Mouse (Mus musculus) spleen, postnatal 14 days (tissue): Measurements from ENCODE around the gene Dcxr.
"Not testable (repeated sequence)": the region's sequence is repeated elsewhere in the genome, so short reads cannot be mapped to it uniquely, and the experiment has no call there.

Experiments
- DNase-seq, 2 experiments: peaks; one replicate each; pipeline ENCODE4 v3.0.0; 2021 to 2022; ENCODE audit warnings: low spot score in 2 of 2

Gene Dcxr

DNA sequence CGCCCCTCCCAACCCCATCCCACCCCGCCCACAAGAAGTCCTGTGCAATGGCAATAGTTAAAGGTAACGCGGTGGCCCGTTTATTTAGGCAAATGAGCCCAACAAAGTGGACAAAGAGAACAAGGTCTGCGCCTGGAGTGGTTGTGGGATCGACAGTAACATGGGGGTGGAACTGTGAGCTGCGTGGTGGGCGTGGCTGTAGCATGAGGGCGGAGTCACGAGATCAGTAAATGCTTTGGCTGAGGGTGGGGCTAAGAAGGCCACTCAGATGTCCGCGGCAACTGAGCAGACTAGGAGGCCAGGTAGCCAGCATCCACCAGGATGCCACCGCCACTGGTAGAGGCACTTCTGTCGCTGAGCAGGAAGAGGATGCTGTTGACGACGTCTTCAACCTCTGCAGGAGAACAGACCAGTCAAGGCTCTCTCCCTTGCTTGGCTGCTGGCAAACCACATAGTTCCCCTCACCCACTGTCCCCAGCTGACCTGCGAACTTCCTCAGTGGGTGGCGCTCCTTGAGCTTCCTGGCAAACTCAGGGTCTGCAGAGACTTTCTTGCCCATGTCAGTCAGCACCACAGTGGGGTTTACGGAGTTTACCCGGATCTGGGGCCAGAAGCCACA is 2.5 kb upstream of the Dcxr start:
- not testable (repeated sequence) for DNase-seq

DNA sequence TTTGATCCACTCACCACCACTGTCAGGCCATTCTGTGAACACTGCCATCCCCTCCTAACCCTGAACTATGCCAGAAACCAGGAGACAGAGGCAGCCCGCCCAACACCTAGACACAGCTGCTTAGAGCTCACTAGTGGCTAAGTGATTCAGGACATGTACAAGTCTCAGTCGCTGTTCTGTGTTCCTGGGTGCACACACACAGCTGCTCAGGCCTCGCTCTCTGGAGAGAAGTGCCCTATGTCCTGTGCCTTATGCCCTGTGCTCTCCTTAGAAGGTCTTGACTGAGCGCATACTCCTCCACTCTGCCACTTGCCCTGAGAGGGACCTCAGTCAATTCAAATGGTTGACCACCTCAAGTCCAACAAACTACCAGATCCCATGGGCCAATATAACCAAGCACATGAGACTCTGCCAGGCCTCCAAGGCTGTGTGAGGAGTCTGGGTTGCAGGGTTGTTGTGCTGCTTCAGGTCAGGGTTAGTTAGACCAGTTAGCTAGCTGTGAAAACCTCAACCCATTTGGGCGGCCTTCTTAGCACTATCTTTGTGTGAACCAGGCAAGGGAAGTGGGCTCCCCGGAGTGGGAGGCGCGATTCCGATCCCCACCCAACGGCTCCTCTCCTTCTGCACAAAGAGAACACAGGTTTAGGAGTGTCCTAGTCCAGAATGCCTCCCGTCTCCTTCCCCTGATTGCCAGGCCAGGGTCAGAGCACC is 1.6 kb upstream of the Dcxr start:
- no peak for DNase-seq

DNA sequence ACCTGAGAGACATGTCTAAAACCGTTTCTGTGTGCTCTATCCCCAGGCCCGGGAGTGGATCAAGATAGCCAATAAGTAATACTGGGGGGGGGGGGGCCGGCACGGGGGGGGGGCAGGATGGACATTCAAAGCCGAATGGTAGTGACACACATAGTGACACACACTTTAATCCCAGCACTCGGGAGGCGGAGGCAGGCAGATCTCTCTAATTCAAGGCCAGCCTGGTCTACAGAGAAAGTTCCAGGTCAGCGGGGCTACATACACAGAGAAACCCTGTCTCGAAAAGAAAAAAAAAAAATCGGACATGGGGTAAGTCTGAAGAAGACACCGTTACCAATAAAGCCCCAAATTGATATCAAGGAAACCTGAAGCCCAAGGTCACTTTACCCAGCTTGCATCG is 483 bp upstream of the Dcxr start:
- no peak for DNase-seq

DNA sequence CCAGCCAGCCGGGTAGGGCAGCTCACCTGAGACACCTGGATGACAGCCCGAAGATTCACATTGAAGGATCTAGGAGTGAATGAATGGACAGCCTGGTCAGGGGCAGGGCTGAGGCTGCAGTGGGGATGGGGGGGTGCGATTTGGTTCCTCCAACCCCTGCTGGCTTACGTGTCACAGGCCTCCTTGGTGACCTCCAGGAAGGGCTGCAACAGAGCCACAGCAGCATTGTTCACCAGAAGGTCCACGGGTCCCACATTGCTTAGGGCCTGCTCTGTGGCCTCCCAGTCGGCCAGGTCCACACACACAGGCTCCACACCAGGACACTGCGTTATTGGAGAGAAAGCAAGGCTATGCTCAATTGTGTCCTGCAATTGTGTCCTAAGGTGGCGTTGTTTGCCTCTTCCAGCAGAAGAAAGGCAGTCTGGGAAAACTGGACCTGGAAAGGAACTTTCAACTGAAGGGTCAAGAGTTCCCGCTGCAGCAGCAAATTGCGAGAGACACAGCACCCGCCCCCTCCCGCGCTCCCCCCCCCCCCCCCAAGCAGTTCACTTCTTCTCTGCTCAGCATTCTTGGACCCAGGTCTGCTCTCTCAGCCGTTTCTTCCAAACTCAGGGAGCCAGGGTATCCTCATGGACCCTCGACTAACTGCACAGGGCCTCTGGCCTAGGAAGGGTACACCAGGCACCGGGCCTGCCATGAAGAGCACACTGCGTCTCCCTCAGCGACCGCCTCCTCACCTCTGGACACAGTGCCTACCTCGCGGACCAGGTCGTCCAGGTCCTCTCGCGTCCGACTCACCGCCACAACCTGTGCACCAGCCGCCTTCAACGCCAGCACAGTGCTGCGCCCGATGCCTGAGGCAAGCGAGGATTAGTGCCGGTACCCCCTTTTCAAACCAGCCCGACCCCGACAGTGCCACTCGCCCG is 575 bp downstream of the Dcxr start:
- DNase-seq = no peak

DNA sequence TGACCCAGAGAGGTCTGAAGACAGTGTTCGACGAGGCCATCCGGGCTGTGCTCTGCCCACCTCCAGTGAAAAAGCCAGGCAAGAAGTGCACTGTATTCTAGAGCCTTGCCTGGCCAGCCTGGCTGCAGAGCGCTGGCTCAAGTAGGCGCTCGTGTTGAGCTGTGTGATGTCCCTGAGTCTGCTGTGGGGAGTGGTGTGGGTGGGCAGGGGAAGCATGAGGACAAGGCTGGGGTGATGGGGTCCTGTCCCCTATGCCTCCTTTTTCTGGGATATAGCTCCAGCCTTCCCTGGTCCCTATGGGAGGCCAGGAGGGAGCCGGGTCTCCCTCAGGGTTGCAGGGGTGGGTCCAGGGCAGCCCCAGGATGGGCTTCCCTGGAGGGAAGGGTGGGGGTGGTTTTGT is 3.6 kb downstream of the Dcxr start:
- DNase-seq = no peak

DNA sequence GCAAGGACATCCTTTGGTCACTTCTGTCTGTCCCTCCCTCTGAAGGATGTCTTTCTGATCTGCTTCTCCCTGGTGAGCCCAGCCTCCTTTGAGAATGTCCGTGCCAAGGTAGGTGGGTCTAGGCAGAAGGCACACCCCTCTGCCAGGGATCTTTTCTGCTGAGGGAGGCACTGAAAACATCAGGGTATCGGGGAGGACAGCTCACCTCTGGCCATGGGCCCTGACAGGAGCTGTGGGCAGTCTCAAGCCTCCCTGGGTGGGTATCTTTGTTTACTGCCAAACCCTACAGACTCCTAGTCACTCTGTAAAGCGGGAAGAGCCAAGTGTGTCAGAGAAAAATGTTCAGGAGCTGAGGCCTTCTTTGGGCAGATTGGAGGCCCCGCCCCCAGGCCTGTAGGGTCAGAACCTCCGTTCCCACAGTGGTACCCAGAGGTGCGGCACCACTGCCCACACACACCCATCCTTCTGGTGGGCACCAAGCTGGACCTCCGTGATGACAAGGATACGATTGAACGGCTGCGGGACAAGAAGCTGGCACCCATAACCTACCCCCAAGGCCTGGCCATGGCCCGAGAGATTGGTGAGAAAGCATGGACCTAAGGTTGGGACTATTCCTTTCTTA is 4.2 kb downstream of the Dcxr start:
- no peak for DNase-seq

DNA sequence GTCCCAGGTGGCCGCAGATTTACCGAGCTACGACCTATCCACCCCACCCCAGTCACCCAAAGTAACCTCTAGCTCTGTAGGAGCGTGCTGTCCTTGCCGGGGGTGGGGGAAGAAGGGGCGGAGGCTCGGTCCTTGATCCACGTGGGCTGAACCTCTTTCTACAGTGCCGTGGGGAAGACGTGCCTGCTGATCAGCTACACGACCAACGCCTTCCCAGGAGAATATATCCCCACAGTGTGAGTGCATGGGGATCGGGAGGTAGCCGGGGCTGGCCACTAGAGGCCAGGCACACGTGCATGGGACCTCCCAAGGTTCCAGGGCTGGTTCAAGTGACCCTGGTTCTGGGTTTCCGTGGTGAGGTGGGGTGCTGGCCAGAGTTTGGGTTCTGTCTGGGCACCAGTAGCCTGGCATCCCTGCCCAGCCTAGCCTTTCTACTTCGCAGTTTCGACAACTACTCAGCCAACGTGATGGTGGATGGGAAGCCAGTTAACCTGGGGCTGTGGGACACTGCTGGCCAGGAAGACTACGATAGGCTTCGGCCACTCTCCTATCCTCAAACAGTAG is 4.9 kb downstream of the Dcxr start:
- DNase-seq = no peak

DNA sequence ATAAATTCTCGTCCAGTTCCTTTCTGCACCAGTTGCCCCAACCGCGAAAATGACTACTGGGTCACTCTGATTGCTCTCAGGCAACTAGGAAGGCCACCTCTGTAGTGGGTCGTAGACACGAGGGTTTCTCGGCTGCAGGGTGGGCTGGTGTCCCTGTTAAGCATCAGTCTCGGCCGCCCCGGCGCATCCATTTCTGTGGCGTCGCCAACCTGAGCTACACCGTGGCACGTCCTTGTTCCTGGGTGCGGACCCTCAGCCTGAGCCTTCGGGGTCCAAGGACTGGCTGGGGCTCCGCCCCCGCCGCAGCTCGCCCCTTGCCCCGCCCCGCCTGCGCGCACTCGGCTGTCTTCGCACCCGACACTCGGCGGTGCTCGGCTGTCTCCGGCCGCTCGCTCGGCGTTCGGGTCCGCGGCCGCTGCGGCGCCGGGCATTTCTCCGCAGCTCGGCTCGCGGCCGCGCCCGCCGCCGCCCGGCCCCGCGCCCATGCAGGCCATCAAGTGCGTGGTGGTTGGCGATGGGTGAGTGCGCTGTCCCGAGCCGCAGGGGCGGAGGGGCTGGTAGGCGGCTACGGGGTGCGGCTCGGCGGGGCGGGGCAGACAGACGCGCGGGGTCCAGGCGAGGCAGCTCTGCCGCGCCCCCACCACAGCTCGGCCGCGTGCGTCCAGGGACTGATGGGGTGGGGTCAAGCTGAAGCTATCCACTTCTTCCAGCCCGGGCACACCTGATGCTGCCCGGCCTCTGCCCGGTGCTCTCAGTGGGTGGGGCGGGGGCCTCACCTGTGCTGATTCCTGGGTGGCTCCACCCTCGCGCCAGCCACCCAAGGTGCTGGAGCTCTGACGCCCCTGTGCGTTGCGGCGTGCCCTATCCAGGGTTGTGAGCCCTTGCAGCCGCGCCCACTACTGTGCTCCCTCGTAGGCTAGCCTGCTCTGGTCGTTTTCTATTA is 5.7 kb downstream of the Dcxr start, which contains the start of gene Rac3:
Gene Rac3, plus strand, starts transcription at position 347 of the 943 bp plus-strand sequence.
- DNase-seq = peak in 1 of 2 experiments; percentile 35

- DNase-seq = peak; percentile 80 to 89
Measured at GRCm38 (mm10) chr11:120720450-120720849, 6.6 kb downstream of the Dcxr start.

DNA sequence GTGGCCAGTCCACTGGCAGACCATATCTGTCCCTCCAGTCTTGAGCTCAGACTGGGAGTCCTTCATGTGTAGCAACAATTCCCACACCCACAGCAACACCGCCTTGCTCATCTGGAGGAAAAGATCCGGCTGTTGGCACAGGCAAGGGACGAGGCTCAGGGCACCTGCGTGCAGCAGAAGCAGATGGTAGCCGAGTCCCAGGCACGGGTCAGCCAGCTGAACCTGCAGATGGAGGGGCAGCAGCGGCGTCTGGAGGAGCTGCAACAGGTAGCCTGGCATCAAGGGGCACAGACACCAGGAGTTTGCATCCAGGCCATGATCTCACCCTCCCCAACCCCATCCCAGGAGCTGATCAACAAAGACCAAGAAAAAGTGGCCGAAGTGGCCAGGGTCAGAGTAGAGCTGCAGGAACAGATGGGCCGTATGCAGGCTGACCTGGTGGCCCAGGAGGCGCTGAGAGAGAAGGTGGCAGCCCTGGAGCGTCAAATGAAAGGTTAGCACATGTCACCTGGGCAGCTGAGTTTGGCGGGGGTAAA is 7.2 kb downstream of the Dcxr start:
- no peak for DNase-seq

DNA sequence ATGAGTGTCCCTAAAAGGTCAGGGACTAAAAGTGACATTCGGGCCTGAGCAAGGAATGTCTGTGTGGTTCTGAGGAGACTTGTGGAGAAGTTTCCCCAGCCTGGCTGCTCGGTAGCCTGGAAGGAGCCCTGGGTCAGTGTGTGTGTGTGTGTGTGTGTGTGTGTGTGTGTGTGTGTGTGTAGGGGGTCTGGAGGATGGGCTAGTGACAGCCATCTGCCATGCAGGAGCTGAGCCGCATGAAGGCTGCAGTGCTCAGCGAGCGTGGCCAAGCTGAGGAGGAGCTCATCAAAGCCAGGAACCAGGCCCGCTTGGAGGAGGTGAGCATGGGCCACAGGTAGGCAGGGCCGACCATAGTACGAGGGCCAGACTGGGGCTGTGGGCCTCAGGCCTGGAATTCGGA is 7.8 kb downstream of the Dcxr start:
- DNase-seq = no peak

GRCm38 (mm10) chr11:120715131-120715530 is 11.9 kb downstream of the Dcxr start:
- no peak for DNase-seq

DNA sequence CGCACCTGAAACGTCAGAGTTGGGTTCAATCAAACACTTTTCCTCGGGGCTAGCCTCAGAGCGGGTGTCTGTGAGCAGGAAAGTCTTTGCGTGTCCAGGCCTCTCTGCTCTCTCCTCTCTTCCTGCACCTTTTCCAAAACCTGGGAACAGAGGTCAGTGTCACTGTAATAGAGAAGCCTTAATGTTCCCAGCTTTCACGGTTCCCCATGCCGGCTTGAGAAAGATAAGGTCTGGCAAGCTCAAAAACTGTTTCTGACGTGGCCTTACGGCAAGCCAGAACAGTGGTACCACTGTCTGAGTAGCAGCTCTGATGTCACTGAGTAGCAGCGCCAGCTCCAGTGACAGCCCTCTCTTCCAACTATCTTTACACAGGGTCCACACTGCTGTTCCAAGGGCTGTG is 12.5 kb downstream of the Dcxr start:
- DNase-seq = no peak

DNA sequence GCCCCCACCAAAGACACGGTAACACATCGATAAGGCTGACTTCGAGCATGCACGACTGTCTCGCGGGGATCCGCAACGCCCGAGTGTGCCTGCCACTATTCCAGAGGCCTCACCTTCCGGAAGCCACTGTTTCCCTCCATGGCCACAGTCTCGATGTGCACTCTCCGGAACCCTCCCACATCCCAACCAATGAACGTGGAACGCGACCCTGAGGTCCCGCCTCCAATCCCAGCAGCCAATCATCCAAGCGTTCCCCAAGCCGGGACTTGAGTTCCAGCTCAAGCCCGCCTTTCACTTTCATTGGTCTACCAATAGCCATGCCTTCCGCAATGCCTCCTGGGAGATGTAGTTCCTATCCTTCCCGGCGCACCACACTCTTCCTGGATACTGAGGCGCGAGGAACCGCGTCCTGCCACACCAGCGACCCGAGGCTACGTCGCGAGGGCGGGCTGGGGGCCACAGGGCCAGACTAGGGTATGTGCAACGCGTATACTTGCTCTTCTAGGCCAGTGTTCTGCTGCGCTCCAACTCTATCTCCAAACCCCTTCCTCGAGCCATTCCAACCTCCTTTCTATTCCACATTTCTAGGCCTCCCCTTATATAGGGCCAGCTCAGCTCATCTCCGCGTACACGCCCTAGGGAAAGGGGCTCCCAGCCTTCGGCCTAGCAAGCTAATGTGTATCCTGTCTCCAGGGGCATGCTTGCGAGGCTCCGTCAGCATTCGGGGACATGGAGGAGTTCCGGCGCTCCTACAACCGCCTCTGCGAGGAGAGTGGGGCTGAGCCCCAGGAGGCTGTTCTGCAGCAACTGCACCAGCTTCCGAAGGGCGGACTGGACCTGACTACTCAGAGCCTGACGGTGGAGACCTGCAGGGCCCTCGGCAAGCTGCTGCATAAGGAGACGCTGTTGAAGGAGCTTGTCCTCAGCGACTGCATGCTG is 13.2 kb downstream of the Dcxr start, which contains the start of the genes Cenpx and Lrrc45:
Gene Cenpx, minus strand, starts transcription at position 159 of the 939 bp plus-strand sequence.
Gene Lrrc45, plus strand, starts transcription at position 346 of the 939 bp plus-strand sequence.
- DNase-seq = peak; percentile 92

GRCm38 (mm10) chr11:120712771-120713568 is 14.1 kb downstream of the Dcxr start:
- peak; percentile 27 to 51 for DNase-seq

DNA sequence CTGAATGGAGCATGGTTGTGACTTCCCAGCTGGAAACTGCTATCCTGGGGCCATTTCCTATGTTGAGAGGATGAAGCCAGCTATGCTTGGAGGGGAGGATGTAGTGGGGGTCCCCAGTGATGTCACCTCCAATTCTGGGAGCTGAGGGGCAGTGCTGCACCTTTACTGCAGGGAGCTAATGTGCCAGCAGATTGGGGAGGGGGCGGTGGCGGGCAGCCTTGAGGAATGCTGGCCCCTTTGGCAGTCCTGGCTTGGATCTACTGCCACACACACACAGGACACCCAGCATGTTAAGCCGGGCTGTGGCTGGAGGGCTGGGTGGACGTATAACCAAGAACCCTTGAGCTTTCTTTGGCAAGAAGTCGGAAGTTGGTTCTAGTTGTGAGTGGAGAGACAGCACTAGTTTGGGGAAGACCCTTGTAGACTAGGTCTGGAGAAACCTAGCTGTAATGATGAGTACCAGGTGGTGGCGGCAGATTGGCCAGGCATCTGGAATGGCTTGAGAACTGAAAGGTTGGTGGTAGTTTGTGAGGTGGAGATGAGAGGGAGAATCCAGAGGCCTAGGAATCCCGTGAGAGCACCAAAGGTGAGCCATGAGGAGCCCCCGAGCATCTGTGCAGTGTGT is 15.0 kb downstream of the Dcxr start:
- no peak for DNase-seq

GRCm38 (mm10) chr11:120710672-120711071 is 16.4 kb downstream of the Dcxr start:
- no peak for DNase-seq

DNA sequence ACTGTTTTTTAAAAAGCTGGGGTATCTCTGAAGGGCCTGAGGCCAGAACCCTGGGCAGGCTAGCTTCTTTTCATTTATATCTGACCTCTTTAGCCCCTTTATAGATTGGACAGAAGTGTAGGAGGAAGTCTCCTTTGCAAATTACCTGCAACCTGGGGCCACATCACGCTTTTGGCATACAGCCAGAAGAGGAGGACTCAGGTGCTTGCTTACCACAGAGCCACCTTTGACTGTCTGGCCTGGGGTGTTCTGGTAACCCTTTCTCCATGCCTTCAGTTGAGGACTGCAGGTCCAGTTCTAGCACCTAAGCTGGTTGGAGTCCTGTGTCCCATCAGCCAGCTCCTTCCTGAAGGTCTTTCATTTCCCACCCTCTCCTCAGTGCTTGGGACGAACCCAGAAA is 17.5 kb downstream of the Dcxr start:
- DNase-seq = no peak
